Mouse (Mus musculus) liver, embryonic 15.5 days (tissue): Measurements from ENCODE around the gene Zfp653. TPM values are rescaled to one million over a fixed set of nuclear protein-coding genes. Genes with fewer than 3 reads are reported as not detected.

Source experiments
- ATAC-seq: fragments of 200-750 bp; cut with Nextera tagmentation; 2 replicates; pipeline ENCODE4 v1.8.0; 2017; ENCODE audit warnings: moderate number of reproducible peaks, mild to moderate bottlenecking, moderate library complexity; ENCODE audit not compliant: insufficient read depth
- H3K27ac ChIP-seq: fragments of 300-500 bp; sonication (generic); replicated peaks from 2 replicates; pipeline ENCODE4 v1.5.1; 2015; ENCODE audit warnings: mild to moderate bottlenecking, inconsistent platforms
- H3K27me3 ChIP-seq: fragments of 300-500 bp; sonication (generic); 2 replicates; pipeline ENCODE4 v1.6.1; 2015; ENCODE audit warnings: mild to moderate bottlenecking, inconsistent platforms
- H3K36me3 ChIP-seq: fragments of 300-500 bp; sonication (generic); replicated peaks from 2 replicates; pipeline ENCODE4 v1.6.1; 2015; ENCODE audit warnings: moderate library complexity, mild to moderate bottlenecking, inconsistent platforms
- H3K4me1 ChIP-seq: fragments of 300-500 bp; sonication (generic); replicated peaks from 2 replicates; pipeline ENCODE4 v1.6.1; 2015; ENCODE audit warnings: inconsistent platforms
- H3K4me2 ChIP-seq: fragments of 300-500 bp; sonication (generic); 2 replicates; pipeline ENCODE4 v1.6.1; 2015; ENCODE audit warnings: moderate library complexity, mild to moderate bottlenecking, inconsistent platforms
- H3K4me3 ChIP-seq: fragments of 300-500 bp; sonication (generic); replicated peaks from 2 replicates; pipeline ENCODE4 v1.5.1; 2015; ENCODE audit warnings: mild to moderate bottlenecking, inconsistent platforms
- H3K9ac ChIP-seq: fragments of 300-500 bp; sonication (generic); 2 replicates; pipeline ENCODE4 v1.6.1; 2015; ENCODE audit warnings: moderate library complexity, mild to moderate bottlenecking, inconsistent platforms
- H3K9me3 ChIP-seq: fragments of 300-500 bp; sonication (generic); replicated peaks from 2 replicates; pipeline ENCODE4 v1.6.1; 2016; ENCODE audit warnings: inconsistent platforms
- WGBS: fragments of 180-500 bp; shearing (Covaris S2); methylation state at CpG from one replicate; pipeline ENCODE4 v1.1.7; 2015; ENCODE audit warnings: mixed read lengths; ENCODE audit not compliant: insufficient replicate concordance; 5-methylcytosine and 5-hydroxymethylcytosine counted together
- polyA plus RNA-seq: library from polyadenylated mRNA; unstranded; fragments of >200 nt; fragmentation: Nextera tagmentation; extraction: Ambion mirVana; gene quantifications from 2 replicates; pipeline ENCODE4 v1.2.1, GENCODE M21; 2015

Gene Zfp653
- polyA plus RNA-seq, 1 experiment from 2014 or later, result 4.9 TPM

DNA sequence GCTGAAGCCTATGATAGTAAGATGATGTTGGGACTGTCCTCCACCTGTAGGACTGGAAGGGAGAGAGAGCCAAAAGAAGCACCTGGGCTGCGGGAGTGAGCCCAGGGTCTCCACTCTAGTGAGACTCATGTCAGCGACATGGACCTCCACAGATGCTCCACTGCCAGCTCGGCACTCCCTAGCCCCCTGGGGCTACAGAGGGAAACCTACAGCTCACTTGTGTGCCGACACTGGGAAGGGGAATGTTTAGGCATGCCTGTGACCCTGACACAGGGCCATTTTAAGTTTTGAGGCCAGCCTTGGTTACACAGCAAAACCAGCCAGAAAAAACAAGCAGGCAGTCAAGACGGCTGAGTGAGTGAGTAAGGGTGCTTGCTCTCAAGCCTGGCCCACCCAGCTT, 4.0 kb downstream of the Zfp653 start:
- 83% methylated on average over 5 of the region's 5 CpGs for WGBS
- Histone ChIP-seq H3K9ac (no peak overlapping the region), H3K9me3 (no peaks in the 10 kb centered on the region), H3K4me3 (no peak overlapping the region), H3K27me3 (no peaks in the 10 kb centered on the region), H3K4me2 (no peak overlapping the region), H3K4me1 (peaks cover 25% of the 10 kb centered on the region), H3K27ac (no peak overlapping the region), H3K36me3 (peaks cover 50% of the 10 kb centered on the region)
- no peak for ATAC-seq

DNA sequence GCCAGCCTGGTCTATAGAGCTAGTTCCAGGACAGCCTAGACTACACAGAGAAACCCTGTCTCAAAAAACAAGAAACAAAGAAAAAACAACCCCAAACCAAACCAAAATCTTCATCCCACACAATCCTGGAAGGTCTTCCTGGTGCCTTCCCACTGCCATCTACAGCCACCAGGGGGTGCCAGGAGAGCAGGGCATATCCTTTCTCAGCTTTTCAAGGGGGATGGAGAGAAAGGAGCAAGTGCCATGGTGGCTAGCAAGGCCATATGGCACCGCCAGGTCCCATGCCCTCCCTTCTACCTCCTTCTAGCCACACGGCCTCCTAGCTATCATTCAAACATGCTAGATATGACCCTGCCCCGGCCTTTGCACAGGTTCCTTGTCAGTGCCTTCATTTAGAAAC, 4.7 kb downstream of the Zfp653 start:
- 56% methylated on average over 3 of the region's 3 CpGs for WGBS

DNA sequence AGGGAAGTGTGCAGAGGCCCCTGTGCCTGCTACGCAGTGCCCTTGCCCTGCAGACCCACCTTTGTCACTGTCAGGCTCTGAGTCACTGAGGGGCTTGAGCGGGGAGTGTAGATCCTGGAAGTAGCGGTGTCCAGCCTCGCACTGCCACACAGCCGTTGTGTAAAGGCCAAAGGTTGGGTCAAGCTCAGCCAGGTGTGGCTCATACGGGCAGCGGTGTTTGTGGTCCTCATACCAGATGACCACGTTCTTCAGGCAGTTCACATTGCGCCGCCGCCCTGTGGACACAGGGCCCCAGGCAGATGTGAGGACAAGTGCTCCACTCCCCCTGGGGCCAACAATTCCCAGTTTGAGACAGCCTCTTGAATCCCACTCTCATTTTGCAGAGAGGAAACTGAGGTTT, 5.5 kb downstream of the Zfp653 start:
- no peak overlapping the region for H3K4me3 ChIP-seq
- ATAC-seq, result peak; percentile 13; the same call in 1 of the 2 replicates
- H3K36me3 ChIP-seq, result peaks cover 63% of the 10 kb centered on the region
- peak overlapping the region; percentile 8; the same call in 1 of the 2 replicates for H3K27ac ChIP-seq
- no peaks in the 10 kb centered on the region for H3K9me3 ChIP-seq
- 69% methylated on average over 11 of the region's 11 CpGs for WGBS
- peaks cover 17% of the 10 kb centered on the region for H3K4me1 ChIP-seq
- no peak overlapping the region for H3K9ac ChIP-seq
- 0 out of 2 replicates have a peak overlapping the region, but pooled peaks have one; percentile 10 for H3K4me2 ChIP-seq
- no peaks in the 10 kb centered on the region for H3K27me3 ChIP-seq

More for the DNA sequence above, 4.7 kb downstream of the Zfp653 start:
- Histone ChIP-seq H3K9me3 (no peaks in the 10 kb centered on the region), H3K4me1 (peaks cover 18% of the 10 kb centered on the region), H3K4me3 (no peak overlapping the region), H3K27ac (no peak overlapping the region), H3K27me3 (no peaks in the 10 kb centered on the region), H3K9ac (no peak overlapping the region), H3K36me3 (peaks cover 56% of the 10 kb centered on the region), H3K4me2 (no peak overlapping the region)
- ATAC-seq, result no peak

DNA sequence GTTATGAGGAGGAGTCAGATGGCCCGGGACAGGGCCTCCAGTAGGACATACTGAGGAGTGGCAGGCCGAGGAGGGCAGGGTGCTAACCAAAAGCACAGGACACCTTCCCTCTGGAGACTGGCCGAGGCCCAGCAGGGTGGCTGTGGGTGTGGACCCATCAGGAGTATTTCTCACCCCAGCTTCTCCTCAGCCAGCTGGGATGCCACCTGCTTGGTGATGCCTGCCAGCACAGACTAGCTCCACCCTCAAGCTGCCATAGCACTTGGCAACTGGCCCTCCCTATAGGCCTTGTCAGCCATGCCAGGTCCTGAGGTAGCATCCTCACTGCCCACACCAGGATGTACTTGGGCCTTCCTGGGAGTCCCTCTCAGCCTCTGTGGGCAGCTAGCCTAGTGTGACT, 6.8 kb downstream of the Zfp653 start:
- no peak for ATAC-seq
- Histone ChIP-seq H3K27me3 (no peaks in the 10 kb centered on the region), H3K9me3 (no peaks in the 10 kb centered on the region), H3K27ac (no peak overlapping the region), H3K36me3 (peaks cover 70% of the 10 kb centered on the region), H3K4me3 (no peak overlapping the region), H3K9ac (no peak overlapping the region), H3K4me2 (no peak overlapping the region), H3K4me1 (peaks cover 4% of the 10 kb centered on the region)
- WGBS, result 81% methylated on average over 3 of the region's 3 CpGs

DNA sequence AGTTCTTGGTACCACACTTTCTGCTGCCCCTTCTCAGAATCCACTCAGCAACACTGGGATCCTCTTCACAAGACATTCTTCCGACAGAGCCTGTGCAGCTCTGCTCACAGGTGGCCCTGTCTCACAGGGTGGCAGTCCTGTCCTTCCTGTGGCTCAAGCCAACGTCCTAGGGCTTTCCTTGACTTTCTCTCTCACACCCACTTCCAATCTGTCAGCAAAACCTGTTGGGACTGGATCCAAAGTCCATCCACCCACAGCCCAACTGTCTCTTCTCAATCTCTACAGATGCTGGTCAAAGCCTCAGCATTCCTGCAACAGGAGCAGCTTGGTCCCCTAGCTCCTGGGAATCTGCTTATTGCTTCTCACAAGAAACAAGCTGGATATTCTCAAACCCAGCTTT, 9.8 kb downstream of the Zfp653 start:
- no peak overlapping the region for H3K4me2 ChIP-seq
- no peaks in the 10 kb centered on the region for H3K9me3 ChIP-seq
- no peak overlapping the region for H3K4me3 ChIP-seq
- peaks cover 77% of the 10 kb centered on the region for H3K36me3 ChIP-seq
- no peak overlapping the region for H3K9ac ChIP-seq
- H3K27ac ChIP-seq, result no peak overlapping the region
- 65% methylated on average over 2 of the region's 2 CpGs for WGBS
- H3K4me1 ChIP-seq, result peaks cover 4% of the 10 kb centered on the region
- H3K27me3 ChIP-seq, result no peaks in the 10 kb centered on the region
- ATAC-seq, result no peak

DNA sequence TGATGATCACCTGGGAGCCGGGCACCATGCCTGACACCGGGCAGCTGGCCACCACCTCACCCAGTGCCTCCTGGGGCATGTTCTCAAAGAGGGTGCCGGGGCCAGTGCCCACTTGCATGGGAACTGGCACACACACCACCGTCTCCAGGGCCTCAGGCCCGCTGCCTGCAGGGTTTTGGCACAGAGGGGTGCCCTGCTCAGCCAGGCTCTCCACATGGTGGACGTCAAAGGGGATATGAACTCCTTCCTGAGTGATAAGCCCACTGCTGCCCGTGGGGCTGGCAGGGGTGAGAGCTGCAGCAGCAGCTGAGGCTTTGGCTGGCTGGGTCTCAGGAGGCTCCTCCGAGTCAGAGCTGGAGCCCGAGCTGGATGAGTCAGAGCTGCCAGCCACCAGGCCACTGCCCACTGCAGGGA, 13.2 kb downstream of the Zfp653 start:
- no peak overlapping the region for H3K9ac ChIP-seq
- H3K27me3 ChIP-seq, result peaks cover 30% of the 10 kb centered on the region
- H3K4me2 ChIP-seq, result no peak overlapping the region
- no peak for ATAC-seq
- WGBS, result 78% methylated on average over 9 of the region's 9 CpGs
- peaks cover 50% of the 10 kb centered on the region for H3K36me3 ChIP-seq
- H3K9me3 ChIP-seq, result no peaks in the 10 kb centered on the region
- H3K4me1 ChIP-seq, result peaks cover 13% of the 10 kb centered on the region
- H3K27ac ChIP-seq, result no peak overlapping the region
- no peak overlapping the region for H3K4me3 ChIP-seq

DNA sequence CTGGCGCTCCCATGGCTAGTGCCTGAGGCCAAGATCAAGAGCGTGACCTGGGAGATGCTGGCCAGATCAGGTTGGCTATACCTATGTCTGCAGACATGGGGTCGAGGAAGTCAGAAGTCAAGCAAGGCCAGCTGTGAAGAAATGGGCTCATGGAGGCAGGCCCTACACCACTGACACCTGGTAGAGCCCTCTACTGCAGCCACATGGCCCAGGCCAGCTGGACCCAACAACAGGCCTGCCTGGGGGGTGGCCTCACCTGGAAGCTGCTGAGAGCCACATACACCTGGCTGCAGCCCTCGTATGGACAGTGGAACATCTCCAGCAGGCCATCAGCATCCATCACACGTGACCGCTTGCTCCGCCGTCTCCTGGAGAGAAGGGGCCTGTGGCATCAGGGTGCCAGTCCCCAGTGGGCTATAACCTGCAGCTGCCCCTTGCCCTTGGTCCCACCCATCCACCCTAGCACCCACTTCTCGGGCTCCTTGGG, 14.1 kb downstream of the Zfp653 start:
- Histone ChIP-seq H3K27ac (no peak overlapping the region), H3K4me1 (peaks cover 15% of the 10 kb centered on the region), H3K4me2 (no peak overlapping the region), H3K4me3 (no peak overlapping the region), H3K9me3 (no peaks in the 10 kb centered on the region), H3K27me3 (peaks cover 39% of the 10 kb centered on the region), H3K36me3 (peaks cover 43% of the 10 kb centered on the region), H3K9ac (no peak overlapping the region)
- ATAC-seq, result no peak
- 88% methylated on average over 9 of the region's 9 CpGs for WGBS

DNA sequence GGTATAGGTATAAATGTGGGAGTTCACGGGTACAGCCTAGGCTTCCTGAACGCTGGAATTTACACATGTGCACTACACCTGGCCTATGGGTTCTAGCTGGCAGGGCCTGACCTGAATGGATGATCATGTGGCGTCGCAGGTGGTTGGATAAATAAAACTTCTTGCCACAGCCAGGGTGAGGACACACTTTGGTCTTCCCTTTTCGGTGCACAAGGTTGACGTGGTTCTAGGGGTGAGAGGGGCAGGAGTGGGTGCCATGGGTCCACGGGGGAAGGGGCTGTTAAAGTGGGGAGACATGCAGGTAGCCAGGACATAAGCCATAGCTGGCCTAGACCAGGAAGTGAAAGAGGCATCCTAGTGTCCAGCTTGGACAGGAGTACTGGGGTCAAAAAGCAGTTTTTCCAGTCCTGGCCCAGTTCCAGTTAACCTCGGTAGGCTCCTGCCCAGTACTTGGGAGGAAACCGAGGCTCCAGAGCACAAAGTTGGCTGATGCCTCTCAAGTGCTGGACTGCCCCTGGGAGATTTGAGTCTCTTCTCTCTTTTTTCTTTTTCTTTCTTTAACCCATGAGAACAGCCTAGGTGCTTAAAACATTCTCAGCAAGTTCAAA, 14.8 kb downstream of the Zfp653 start:
- H3K27me3 ChIP-seq, result peaks cover 46% of the 10 kb centered on the region
- no peak overlapping the region for H3K4me2 ChIP-seq
- WGBS, result 62% methylated on average over 9 of the region's 9 CpGs
- H3K27ac ChIP-seq, result no peak overlapping the region
- no peak overlapping the region for H3K9ac ChIP-seq
- peaks cover 22% of the 10 kb centered on the region for H3K4me1 ChIP-seq
- no peak for ATAC-seq
- H3K4me3 ChIP-seq, result no peak overlapping the region
- no peaks in the 10 kb centered on the region for H3K9me3 ChIP-seq
- H3K36me3 ChIP-seq, result peaks cover 38% of the 10 kb centered on the region

DNA sequence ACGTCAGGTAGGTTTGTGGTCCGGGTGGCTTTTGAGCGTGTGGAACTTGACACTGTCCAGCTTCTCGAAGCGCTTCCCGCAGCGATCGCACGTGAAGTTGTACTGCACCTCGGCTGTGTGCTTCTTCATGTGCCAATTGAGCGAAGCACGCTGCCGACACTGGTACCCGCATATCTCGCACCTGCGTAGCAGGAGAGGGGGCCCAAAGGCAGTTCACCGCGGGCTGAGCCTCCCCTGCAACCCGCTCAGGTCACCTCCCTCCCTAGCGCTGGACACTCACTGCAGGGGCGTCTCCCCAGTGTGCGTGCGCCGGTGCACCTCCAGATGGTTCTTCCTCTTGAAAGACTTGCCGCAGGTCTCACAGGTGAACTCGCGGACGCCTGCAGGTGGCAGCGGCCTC, 15.5 kb downstream of the Zfp653 start:
- H3K4me3 ChIP-seq, result no peak overlapping the region
- no peak for ATAC-seq
- peaks cover 29% of the 10 kb centered on the region for H3K4me1 ChIP-seq
- no peak overlapping the region for H3K9ac ChIP-seq
- H3K9me3 ChIP-seq, result 0 out of 2 replicates have a peak, but pooled peaks cover under 1% of the 10 kb centered on the region
- WGBS, result 36% methylated on average over 29 of the region's 29 CpGs
- H3K27me3 ChIP-seq, result peaks cover 53% of the 10 kb centered on the region
- H3K4me2 ChIP-seq, result no peak overlapping the region
- peaks cover 32% of the 10 kb centered on the region for H3K36me3 ChIP-seq
- no peak overlapping the region for H3K27ac ChIP-seq

DNA sequence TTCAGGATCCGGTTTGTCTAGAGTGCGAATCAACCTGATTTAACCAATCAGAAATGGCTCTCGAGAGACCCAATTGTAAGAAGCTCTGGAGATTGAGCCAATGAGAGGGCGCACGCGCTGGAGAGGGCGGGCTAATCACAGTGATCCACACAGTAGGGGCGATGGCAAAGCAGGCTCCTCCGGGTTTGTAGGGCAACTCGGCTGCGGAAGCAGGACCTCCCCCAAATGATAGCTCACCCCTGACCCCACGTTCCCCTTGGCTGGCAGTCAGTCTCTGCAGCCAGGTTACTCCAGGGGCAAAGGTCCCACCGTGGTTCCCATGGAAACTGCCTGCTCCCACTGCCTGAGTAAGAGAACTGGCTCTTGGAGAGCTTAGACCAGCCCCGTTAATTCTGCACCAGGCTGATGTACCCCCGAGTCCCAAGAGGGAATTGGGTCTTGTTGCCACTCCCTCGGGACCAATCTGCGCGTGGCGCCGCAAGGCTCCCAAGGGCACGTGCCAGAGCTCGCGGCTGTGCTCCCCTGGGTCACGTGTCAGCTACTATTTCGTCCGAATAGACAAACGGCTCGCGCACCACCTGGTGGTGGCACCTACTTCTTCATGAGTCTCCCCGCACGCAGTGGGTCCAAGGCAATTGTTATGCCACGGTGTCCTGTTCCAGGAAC, 16.6 kb downstream of the Zfp653 start:
- Histone ChIP-seq H3K4me3 (0 out of 2 replicates have a peak overlapping the region, but pooled peaks have one; percentile 14), H3K9me3 (0 out of 2 replicates have a peak, but pooled peaks cover 3% of the 10 kb centered on the region), H3K36me3 (peaks cover 26% of the 10 kb centered on the region), H3K4me1 (peaks cover 41% of the 10 kb centered on the region), H3K27ac (no peak overlapping the region), H3K9ac (no peak overlapping the region), H3K4me2 (peak overlapping the region; percentile 46), H3K27me3 (peaks cover 64% of the 10 kb centered on the region)
- ATAC-seq, result peak; percentile 60
- 1% methylated on average over 32 of the region's 32 CpGs for WGBS

DNA sequence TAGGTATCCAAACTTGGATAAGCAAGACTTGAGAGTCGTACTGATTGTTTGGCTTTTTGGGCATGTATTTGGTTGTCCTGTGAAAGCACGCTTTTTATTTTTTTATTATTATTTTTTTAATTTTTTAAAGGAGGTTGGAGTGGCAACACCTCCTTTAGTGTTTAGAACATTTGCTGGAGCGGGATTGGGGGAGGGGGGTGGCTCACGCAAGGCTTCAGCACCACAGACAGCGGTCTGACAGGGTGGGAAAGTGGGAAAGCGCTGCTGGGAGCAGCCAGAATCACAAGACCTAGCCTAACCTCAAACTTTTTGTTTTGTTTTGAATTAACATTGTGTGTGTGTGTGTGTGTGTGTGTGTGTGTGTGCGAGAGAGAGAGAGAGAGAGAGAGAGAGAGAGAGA, 17.5 kb downstream of the Zfp653 start:
- 0 out of 2 replicates have a peak, but pooled peaks cover 3% of the 10 kb centered on the region for H3K9me3 ChIP-seq
- H3K4me2 ChIP-seq, result no peak overlapping the region
- peaks cover 45% of the 10 kb centered on the region for H3K4me1 ChIP-seq
- peaks cover 73% of the 10 kb centered on the region for H3K27me3 ChIP-seq
- no peak for ATAC-seq
- H3K4me3 ChIP-seq, result no peak overlapping the region
- peaks cover 19% of the 10 kb centered on the region for H3K36me3 ChIP-seq
- 20% methylated on average over 6 of the region's 7 CpGs for WGBS
- no peak overlapping the region for H3K9ac ChIP-seq
- H3K27ac ChIP-seq, result no peak overlapping the region
